Mouse (Mus musculus) intestine, embryonic 14.5 days (tissue): ENCODE measurements around the gene Nop16. TPM values are rescaled to one million over a fixed set of nuclear protein-coding genes. Genes with fewer than 3 reads are reported as not detected.

Experiments
- ATAC-seq: fragments of 200-750 bp; cut with Nextera tagmentation; replicated peaks from 2 replicates; pipeline ENCODE4 v1.8.0; 2017; ENCODE audit warnings: low read depth, moderate number of reproducible peaks, moderate TSS enrichment, moderate library complexity; ENCODE audit not compliant: low FRiP score, low TSS enrichment
- DNase-seq: peaks from one replicate; pipeline ENCODE4 v3.0.0-alpha.2; 2018; ENCODE audit warnings: low spot score
- H3K27ac ChIP-seq: fragments of 300-500 bp; sonication (generic); 2 replicates; pipeline ENCODE4 v1.5.1; 2014; ENCODE audit warnings: low read depth, mild to moderate bottlenecking, control low read depth
- H3K27me3 ChIP-seq: fragments of 300-500 bp; sonication (generic); replicated peaks from 2 replicates; pipeline ENCODE4 v1.6.1; 2014; ENCODE audit warnings: low read length, control low read depth; ENCODE audit not compliant: control insufficient read depth, insufficient read depth
- H3K36me3 ChIP-seq: fragments of 300-500 bp; sonication (generic); 2 replicates; pipeline ENCODE4 v1.6.1; 2014; ENCODE audit warnings: low read length, control low read depth; ENCODE audit not compliant: control insufficient read depth, insufficient read depth
- H3K4me1 ChIP-seq: fragments of 300-500 bp; sonication (generic); replicated peaks from 2 replicates; pipeline ENCODE4 v1.6.1; 2014; ENCODE audit warnings: low read length, control low read depth, mixed read lengths; ENCODE audit not compliant: control insufficient read depth, insufficient read depth
- H3K4me2 ChIP-seq: fragments of 300-500 bp; sonication (generic); 2 replicates; pipeline ENCODE4 v1.6.1; 2014; ENCODE audit warnings: low read length
- H3K4me3 ChIP-seq: fragments of 300-500 bp; sonication (generic); 2 replicates; pipeline ENCODE4 v1.5.1; 2014; ENCODE audit warnings: low read depth, low read length, control low read depth, mixed read lengths
- H3K9ac ChIP-seq: fragments of 300-500 bp; sonication (generic); 2 replicates; pipeline ENCODE4 v1.6.1; 2014; ENCODE audit warnings: mild to moderate bottlenecking, low read length
- H3K9me3 ChIP-seq: fragments of 300-500 bp; sonication (generic); 2 replicates; pipeline ENCODE4 v1.6.1; 2016; ENCODE audit warnings: low read length, control low read depth; ENCODE audit not compliant: control insufficient read depth
- WGBS: fragments of 180-500 bp; shearing (Covaris S2); extraction: QIAGEN DNeasy Blood & Tissue Kit; methylation state at CpG from one replicate; pipeline ENCODE4 v1.1.7; 2014; 5-methylcytosine and 5-hydroxymethylcytosine counted together
- microRNA-seq: library from miRNA; unstranded; fragments of <30 nt; microRNA quantifications from one replicate; pipeline ENCODE4, GENCODE M21; 2016
- polyA plus RNA-seq: library from polyadenylated mRNA; unstranded; fragments of >200 nt; fragmentation: Nextera tagmentation; extraction: Ambion mirVana; gene quantifications from 2 replicates; pipeline ENCODE4 v1.2.1, GENCODE M21; 2014

The Nop16 gene
- polyA plus RNA-seq, 1 experiment from 2014 or later: 78.8 TPM

DNA sequence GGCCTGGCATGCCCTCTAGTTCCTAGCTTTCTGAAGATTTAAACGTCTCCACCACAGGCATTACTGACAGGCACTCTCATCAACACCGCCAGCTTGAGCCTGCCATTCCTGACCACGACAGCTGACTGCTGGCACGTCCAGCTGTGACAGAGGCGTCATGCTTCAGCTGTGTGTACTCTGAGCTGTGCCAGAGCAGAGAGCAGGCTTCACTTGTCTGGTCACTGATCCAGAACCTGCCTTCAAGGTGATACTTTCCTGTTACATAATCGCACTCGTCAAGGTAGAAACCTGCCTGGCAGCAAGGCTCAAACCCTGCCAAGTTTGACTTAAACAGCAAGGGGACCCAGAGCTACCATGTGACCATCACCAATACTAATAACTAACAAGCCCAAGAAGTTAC is 27.3 kb downstream of the Nop16 start:
- Histone ChIP-seq H3K27me3 (no peaks in the 10 kb centered on the region), H3K4me3 (no peak overlapping the region), H3K4me1 (peaks cover 8% of the 10 kb centered on the region), H3K9me3 (no peaks in the 10 kb centered on the region), H3K4me2 (no peak overlapping the region), H3K36me3 (peaks cover 58% of the 10 kb centered on the region), H3K27ac (no peak overlapping the region), H3K9ac (no peak overlapping the region)
- WGBS: 88% methylated on average over 7 of the region's 7 CpGs
- no peak for ATAC-seq
- DNase-seq: no peak

DNA sequence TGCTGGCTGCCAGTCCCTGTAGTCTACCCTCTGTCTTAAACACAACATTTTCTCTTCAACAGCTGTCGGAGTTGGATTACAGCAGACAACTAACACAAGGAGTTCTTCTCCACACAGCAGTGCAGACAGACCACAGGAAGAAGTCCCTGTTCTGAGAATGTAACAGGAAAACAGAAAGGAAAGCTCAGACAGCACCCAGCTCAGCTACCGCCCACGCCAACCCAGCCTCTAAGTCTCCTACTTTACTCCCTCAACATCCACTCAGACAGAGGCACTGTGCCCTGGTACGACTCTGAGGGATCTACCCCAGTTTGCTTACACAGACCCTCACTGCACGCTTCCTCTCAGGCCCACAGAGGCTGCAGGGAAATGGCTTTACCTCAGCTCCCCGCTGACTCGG is 29.3 kb downstream of the Nop16 start:
- Histone ChIP-seq H3K4me1 (peaks cover 8% of the 10 kb centered on the region), H3K9me3 (no peaks in the 10 kb centered on the region), H3K27me3 (no peaks in the 10 kb centered on the region), H3K36me3 (peaks cover 76% of the 10 kb centered on the region), H3K4me3 (no peak overlapping the region), H3K4me2 (no peak overlapping the region), H3K9ac (no peak overlapping the region), H3K27ac (no peak overlapping the region)
- WGBS: 94% methylated on average over 7 of the region's 7 CpGs
- no peak for ATAC-seq
- DNase-seq: no peak

DNA sequence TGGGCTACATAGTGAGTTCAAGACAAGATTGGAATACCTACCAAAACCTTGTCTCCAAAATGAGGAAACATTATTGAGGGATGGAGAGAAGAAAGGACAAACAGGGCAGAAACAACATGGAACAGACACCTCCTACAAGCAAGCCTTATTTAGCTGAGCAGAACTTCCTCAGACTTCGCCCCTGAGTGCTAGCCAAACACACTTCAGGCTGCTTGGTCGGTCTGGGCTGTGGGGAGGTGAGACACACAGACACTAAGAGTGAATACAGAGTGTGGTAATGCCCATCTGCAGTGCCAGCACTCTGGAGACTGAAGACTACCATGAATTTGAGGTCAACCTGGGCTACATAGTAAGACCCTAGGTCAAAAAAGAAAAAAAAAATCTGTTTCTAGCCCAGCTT is 30.2 kb downstream of the Nop16 start:
- Histone ChIP-seq H3K4me2 (no peak overlapping the region), H3K4me3 (no peak overlapping the region), H3K27ac (no peak overlapping the region), H3K27me3 (no peaks in the 10 kb centered on the region), H3K9me3 (no peaks in the 10 kb centered on the region), H3K4me1 (peaks cover 8% of the 10 kb centered on the region), H3K36me3 (peaks cover 81% of the 10 kb centered on the region), H3K9ac (no peak overlapping the region)
- no peak for DNase-seq
- ATAC-seq: no peak
- 91% methylated on average over 2 of the region's 2 CpGs for WGBS

DNA sequence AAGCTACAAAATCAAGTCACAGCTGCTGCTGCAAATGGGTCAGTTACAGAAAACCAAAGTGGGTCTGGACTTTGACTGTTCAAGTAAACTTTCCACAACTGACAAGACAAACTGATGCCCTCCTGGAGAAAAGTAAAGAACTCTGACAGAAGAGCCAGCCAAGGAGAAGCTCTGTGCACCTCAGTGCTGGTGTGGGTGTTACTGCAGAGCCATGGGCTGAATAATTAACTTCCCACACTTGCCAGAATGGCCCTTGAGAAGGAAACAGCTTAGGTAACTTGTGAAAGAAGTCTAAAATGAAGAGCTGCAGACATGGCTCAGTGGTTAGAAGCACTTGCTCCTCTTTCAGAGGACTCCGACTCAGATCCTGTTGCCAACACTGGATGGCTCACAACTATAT is 32.2 kb downstream of the Nop16 start:
- Histone ChIP-seq H3K9me3 (no peaks in the 10 kb centered on the region), H3K9ac (no peak overlapping the region), H3K4me2 (no peak overlapping the region), H3K4me3 (no peak overlapping the region), H3K4me1 (no peaks in the 10 kb centered on the region), H3K27me3 (no peaks in the 10 kb centered on the region), H3K36me3 (peaks cover 90% of the 10 kb centered on the region), H3K27ac (no peak overlapping the region)
- no peak for ATAC-seq
- no peak for DNase-seq
- WGBS: 96% methylated on average over 1 of the region's 1 CpGs

DNA sequence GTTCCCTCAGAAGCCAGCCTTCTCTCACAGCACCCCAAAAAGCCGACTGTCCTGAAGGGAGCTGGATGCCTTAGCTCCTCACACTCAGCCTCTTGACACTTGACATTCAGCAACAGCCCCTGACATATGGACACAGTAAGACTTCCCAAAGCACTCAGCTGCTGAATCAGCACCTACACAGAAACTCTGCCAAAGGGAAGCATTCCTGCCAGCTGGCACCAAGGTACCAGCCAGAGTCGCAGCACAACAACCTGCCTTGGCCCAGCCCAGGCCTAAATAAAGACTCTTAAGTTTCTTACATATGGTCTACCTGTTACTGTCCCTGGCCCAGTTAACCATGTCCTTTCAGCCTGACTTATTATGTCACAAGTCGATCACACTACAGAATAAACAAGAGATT is 33.1 kb downstream of the Nop16 start:
- no peaks in the 10 kb centered on the region for H3K4me1 ChIP-seq
- H3K4me2 ChIP-seq: no peak overlapping the region
- ATAC-seq (no peak), DNase-seq (no peak)
- no peak overlapping the region for H3K4me3 ChIP-seq
- 90% methylated on average over 3 of the region's 3 CpGs for WGBS
- no peak overlapping the region for H3K27ac ChIP-seq
- H3K27me3 ChIP-seq: no peaks in the 10 kb centered on the region
- no peaks in the 10 kb centered on the region for H3K9me3 ChIP-seq
- H3K36me3 ChIP-seq: peaks cover 90% of the 10 kb centered on the region
- H3K9ac ChIP-seq: no peak overlapping the region

DNA sequence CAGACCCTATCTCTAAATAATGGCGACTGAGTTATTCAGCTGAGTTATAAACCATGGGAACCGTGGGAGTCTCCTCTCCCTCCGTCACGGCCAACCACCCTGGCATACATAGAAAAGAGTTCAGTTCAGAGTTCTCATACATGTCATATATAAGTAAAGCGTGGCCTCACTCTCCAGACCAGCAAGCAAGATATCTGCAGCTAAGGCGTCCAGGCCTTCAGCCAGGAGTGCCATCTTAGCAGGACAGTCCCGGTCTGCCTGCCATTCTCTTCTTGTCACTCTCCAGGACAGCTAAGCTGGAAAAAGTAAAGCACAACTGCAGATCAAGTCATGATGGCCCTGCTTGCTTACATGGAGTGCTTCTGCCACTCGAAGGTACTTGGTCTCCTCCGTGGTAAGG is 33.7 kb downstream of the Nop16 start:
- 89% methylated on average over 9 of the region's 9 CpGs for whole genome bisulfite sequencing
- H3K4me3 ChIP-seq: no peak overlapping the region
- H3K27ac ChIP-seq: no peak overlapping the region

DNA sequence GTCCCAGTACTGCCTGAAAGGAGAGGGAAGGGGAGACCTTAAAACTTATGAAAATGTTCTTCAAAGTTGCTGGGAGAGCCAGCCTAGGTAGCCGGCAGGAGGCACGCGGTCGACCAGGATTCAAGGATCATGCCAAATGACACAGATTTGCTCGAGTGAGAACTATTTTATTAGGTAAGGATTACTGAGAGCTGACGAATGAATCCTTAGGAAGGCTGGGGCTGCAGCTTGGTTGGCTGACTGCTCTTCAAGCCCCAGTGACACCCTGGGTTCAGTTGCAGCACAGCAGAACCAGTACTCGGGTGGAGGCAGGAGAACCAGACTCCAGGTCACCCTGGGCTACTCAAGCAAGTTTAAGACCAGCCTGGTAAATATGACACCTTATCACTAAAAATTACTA is 41.9 kb downstream of the Nop16 start:
- Histone ChIP-seq H3K4me3 (no peak overlapping the region), H3K9ac (no peak overlapping the region), H3K4me2 (no peak overlapping the region), H3K27ac (no peak overlapping the region), H3K4me1 (no peaks in the 10 kb centered on the region), H3K36me3 (peaks cover 68% of the 10 kb centered on the region), H3K27me3 (no peaks in the 10 kb centered on the region), H3K9me3 (no peaks in the 10 kb centered on the region)
- WGBS: 83% methylated on average over 7 of the region's 7 CpGs
- DNase-seq: no peak
- ATAC-seq: no peak

More for the DNA sequence above, 33.7 kb downstream of the Nop16 start:
- ATAC-seq (no peak), DNase-seq (no peak)
- Histone ChIP-seq H3K9ac (no peak overlapping the region), H3K4me2 (no peak overlapping the region), H3K9me3 (no peaks in the 10 kb centered on the region), H3K27me3 (no peaks in the 10 kb centered on the region), H3K36me3 (peaks cover 90% of the 10 kb centered on the region), H3K4me1 (no peaks in the 10 kb centered on the region)

Small RNA genes within 50 kb of the gene (microRNA-seq; reads per million reads assigned to microRNA genes)
- not detected for gene Gm24195

Other genes starting within 250 kb of the Nop16 start
- 5.6 and 6.7 TPM in 2 replicates for gene Cplx2, start 218.7 kb downstream of the Nop16 start, polyA plus RNA-seq
- gene Thoc3, start 121.2 kb downstream of the Nop16 start, polyA plus RNA-seq: 133 and 140 TPM in 2 replicates
- 12.3 and 14.6 TPM in 2 replicates for gene Simc1, start 86.3 kb downstream of the Nop16 start, polyA plus RNA-seq
- gene 4833439L19Rik, start 24.7 kb downstream of the Nop16 start, polyA plus RNA-seq: 128 and 136 TPM in 2 replicates
- 25.4 and 26.4 TPM in 2 replicates for gene Arl10, start 15.1 kb downstream of the Nop16 start, polyA plus RNA-seq
- 221 and 239 TPM in 2 replicates for gene Higd2a, start 117 bp upstream of the Nop16 start, polyA plus RNA-seq
- gene Cltb, start 21.3 kb upstream of the Nop16 start, polyA plus RNA-seq: 43.6 and 49.6 TPM in 2 replicates
- gene Faf2, start 31.7 kb upstream of the Nop16 start, polyA plus RNA-seq: 95.3 and 103 TPM in 2 replicates
- 91.7 and 102 TPM in 2 replicates for gene Rnf44, start 103.8 kb upstream of the Nop16 start, polyA plus RNA-seq
- 8.9 and 11.8 TPM in 2 replicates for gene Cdhr2, start 111.4 kb upstream of the Nop16 start, polyA plus RNA-seq
- 0.60 and 0.81 TPM in 2 replicates for gene Gprin1, start 159.8 kb upstream of the Nop16 start, polyA plus RNA-seq
- 0.18 and 0.43 TPM in 2 replicates for gene Sncb, start 176.5 kb upstream of the Nop16 start, polyA plus RNA-seq
- not detected in 2 replicates for gene Eif4e1b, start 193.9 kb upstream of the Nop16 start, polyA plus RNA-seq
- 9.4 and 10.0 TPM in 2 replicates for gene Tspan17, start 199.3 kb upstream of the Nop16 start, polyA plus RNA-seq